Mouse (Mus musculus) lung, adult 18-20 months (tissue): ENCODE results near the gene Pcbp4.

ENCODE experiments used
- DNase-seq, 2 experiments: peaks; one replicate each; pipeline ENCODE4 v3.0.0; 2022; ENCODE audit warnings: mixed read lengths in 2 of 2

Pcbp4 gene

DNA sequence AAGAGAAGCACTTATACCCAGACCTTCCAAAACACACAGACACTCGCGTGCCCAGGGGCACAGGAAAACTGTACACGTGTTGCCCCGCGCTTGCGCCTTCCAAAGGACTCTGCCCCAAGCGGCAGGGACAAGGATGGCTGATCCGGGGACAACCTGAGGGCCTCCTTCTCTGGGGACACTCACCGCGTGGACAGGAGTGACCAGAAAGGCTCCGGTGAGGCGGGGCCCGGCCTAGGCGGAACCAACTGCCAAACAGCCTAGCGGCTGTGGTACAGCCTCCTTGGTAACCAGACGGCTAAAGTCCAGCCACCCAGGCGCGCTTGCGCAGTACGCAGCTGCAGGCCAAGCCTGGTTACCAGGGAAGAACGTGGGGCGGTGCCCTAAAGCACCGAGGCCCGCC lies 5.7 kb upstream of the Pcbp4 start, which contains the start of the genes Abhd14b and Abhd14a:
Abhd14b (plus strand) TSS at position 112 of the 400 bp plus-strand sequence.
Abhd14a (minus strand) TSS at position 331 of the 400 bp plus-strand sequence.
- DNase-seq = peak; percentile 96 to 98

- DNase-seq = no peak
Measured at GRCm38 (mm10) chr9:106447951-106448350, 5.1 kb upstream of the Pcbp4 start.

- peak; percentile 78 to 85 for DNase-seq
Measured at GRCm38 (mm10) chr9:106448498-106449031, 4.5 kb upstream of the Pcbp4 start.

GRCm38 (mm10) chr9:106449947-106450346 lies 3.1 kb upstream of the Pcbp4 start:
- DNase-seq = no peak

GRCm38 (mm10) chr9:106450661-106451060 lies 2.4 kb upstream of the Pcbp4 start:
- peak; percentile 73 to 82 for DNase-seq

DNA sequence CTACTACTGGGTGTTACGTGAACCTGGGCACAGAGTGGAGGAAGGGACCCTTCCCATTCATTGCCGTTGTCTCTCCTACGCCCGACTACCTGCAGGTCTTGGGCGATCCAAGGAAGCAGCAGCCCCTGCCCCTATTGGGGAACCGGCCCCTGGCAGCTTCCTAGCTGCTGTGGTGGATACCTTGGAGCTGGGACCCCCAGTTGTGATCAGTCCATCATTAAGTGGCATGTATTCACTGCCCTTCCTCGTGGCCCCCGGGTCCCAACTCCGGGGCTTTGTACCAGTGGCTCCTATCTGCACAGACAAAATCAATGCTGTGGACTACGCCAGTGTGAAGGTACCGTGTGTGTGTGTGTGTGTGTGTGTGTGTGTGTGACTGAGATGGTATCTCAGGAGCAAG lies 1.8 kb upstream of the Pcbp4 start:
- DNase-seq = no peak

DNA sequence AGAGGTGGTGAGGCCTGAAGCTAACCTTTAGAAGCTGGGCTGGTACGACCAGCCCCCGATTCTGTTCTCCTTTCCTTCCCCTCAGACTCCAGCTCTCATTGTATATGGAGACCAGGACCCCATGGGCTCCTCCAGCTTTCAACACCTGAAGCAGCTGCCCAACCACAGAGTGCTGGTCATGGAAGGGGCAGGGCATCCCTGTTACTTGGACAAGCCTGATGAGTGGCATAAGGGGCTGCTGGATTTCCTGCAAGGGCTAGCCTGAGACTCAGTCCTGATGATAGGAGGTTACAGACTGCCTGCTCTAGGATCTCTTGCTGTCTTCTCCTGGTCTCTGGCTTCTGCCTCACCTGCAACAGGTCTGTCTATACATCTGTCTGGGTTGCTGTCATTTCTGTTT lies 1.2 kb upstream of the Pcbp4 start:
- no peak for DNase-seq

GRCm38 (mm10) chr9:106452351-106452750 lies 740 bp upstream of the Pcbp4 start:
- DNase-seq = no peak

GRCm38 (mm10) chr9:106452821-106453220 lies 270 bp upstream of the Pcbp4 start:
- DNase-seq = no peak

DNA sequence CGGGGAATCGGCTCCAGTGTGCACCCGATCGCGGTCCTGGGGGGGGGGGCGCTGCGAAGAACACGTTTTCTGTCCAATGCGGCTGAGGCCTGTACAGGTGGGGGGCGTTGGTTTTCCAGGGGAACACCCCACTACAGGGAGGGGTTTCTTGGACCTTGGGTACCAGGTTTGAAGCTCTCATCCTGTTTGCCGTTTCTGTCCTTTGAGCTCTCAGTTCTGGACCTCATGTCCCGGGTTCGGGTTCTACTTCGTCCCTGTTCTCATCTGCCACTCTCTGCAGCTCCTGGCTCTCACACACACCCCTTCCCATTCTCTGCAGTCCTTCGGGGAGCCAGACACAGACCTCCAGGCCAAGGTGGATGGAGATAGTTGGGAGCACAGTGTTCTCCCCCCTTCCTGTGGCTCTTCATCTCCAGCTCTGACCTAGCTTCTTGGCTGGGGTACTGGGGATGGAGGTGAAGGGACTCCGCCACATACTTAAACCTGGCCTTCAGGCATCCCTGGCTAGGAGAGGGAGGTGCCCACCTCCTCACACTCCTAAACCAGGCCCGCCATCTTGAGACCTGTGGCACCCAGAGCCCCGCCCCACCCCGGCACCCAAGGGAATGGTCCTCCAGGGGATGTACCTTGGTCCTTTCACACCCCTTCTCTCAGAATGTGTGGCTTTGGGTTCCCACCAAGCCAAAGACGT lies 1.1 kb downstream of the Pcbp4 start:
- no peak for DNase-seq

GRCm38 (mm10) chr9:106454888-106455681 lies 2.0 kb downstream of the Pcbp4 start:
- DNase-seq = no peak

DNA sequence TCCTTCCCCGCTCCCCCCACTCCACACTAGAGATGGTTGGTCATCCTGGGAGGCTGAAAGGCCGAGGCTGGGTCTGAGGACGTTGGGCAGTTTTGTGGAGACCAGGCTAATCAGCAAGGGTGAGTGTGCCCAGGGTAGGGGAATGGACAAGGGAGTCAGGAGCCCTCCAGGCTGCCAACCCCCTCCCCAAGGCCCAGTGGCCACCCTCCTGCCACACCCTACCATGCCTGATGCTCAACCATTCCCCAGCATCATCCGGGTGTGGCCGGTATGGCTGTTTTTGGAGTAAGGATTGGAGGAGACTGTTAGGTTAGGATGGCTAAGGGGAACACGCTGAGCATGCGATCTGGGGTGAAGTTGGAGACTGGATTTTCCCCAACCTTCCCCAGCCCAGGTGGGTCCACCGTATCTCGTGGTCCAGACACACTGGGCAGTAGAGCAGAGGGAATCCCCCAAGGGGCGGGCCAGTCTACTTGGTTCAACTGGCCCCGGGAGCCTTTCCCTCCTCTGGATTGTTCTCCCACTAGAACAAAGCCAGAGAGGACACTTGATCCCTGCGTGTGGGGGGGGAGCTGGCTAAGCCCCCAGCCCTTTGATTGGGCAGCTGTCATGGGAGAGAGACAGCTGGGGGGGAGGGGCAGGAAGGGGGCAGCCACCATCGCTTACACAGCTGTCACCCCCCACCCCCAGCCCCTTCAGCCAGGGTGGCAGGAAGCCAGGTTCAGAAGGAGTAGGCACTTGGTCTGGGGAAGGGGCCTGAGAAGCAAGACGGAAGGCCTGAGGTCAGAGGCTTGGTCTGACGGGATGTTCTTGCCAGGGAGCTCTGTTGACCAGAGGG lies 3.5 kb downstream of the Pcbp4 start:
- DNase-seq = no peak

DNA sequence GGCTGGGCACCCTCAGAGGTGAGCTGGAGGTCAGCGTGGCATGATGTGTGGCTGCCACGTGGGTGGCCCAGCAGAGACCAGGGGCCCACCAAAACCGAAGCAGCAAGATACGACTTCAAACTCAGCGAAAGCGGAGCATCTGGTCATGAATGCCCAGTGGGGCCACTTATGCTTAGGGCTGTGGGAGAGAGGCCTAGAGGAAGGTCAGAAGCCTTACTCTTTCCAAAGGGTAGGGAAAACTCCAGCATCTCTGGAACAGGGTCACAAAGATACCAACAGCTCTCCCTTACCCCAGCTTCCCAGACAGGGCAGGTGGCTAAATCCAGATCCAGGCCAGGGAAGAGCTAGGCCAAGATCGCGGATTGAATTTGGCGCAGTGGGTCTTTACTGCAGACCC lies 4.1 kb downstream of the Pcbp4 start:
- DNase-seq = no peak

DNA sequence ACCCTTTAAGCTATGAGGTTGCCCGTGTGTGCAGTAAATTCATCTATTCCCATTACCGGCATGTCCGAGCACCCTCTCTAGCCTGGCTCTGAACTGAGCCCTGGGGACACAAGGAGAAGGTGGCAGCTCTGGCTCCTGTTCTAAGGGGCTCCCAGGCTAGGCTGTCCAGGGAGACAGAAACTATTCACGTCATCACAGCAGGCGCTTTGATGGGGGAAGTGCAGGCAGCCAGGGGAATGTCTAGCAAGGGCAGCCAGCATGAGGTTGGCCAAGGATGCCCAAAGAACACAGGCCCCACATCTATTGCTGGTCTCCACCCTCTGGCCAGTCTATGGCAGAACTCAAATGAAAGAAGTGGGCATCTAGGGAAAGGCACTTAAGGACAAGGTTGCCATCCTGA lies 4.8 kb downstream of the Pcbp4 start:
- no peak for DNase-seq

DNA sequence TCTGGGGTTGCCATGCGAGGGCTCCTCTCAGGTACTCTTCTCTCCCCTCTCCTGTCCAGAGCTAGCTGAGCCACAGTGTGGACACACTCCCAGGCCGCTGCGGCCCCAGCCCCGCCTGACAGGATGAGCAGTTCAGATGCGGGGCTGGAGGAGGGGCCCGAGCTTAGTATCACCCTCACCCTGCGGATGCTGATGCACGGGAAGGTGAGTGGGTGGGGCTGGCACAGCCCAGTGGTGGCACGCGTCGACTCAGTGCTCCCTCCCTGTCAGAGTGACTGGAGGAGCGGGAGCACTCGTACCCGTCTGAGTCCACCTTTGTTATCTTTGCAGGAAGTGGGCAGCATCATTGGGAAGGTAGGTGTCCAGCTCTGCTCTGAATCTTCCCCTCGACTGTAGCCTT lies 6.9 kb downstream of the Pcbp4 start:
- no peak for DNase-seq

GRCm38 (mm10) chr9:106460401-106461025 lies 7.4 kb downstream of the Pcbp4 start:
- no peak for DNase-seq

- DNase-seq = no peak
Measured at GRCm38 (mm10) chr9:106461026-106461415, 7.9 kb downstream of the Pcbp4 start.

- DNase-seq = no peak
Measured at GRCm38 (mm10) chr9:106461641-106462429, 8.7 kb downstream of the Pcbp4 start.

DNA sequence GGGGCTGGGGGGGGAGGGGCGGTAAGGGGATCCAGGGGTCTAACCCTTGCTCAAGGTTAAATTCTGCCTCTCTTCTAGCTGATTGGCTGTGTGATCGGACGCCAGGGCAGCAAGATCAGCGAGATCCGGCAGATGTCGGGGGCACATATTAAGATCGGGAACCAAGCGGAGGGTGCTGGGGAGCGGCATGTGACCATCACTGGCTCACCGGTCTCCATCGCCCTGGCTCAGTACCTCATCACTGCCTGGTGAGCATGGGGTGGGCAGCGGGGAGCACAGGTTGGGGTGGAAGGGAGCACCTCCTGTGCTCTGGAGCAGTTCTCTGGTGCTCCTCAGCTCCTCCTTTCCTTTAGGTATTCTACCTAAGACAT lies 9.3 kb downstream of the Pcbp4 start:
- DNase-seq = no peak

DNA sequence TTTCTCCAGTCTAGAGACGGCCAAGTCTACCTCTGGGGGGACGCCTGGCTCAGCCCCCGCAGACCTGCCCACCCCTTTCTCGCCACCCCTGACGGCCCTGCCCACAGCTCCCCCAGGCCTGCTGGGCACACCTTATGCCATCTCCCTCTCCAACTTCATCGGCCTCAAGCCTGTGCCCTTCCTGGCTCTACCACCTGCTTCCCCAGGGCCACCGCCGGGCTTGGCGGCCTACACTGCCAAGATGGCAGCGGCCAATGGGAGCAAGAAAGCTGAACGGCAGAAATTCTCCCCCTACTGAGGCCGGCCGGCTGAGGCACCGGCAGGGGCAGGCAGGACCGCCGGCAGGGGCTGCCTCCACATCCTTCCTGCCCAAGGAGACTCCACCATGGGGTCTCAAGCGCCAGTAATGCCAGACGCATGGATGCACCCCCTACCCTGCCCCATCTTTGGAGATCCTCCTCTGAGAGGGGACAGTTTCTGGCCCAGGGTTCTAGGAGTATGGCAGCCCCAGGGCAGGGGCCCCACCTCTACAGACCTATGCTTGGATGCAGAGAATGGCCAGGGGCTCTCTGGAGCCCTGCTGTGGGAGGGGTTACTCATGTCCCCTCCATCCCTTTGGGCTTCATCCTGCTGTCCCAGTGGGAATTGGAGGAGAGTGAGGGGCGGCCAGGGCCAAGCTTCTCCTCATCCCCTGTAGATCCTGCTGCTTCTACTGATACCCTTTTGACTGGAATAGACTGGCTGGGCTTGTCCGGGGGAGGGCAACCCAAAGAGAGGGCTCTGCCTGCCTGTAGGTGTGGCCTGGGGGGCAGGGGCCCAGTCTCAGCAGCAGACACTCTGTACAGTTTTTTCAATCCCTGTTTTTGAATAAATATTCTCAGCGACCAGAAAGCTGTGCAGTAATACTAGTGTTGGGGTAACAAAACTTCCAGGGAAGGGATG lies 10.3 kb downstream of the Pcbp4 start:
- no peak for DNase-seq
